Mouse (Mus musculus) bone marrow macrophage, adult 2 months (primary cell): Measurements from ENCODE around the gene Fads1.

ENCODE experiments used
- CTCF ChIP-seq: IDR thresholded peaks from 2 replicates; pipeline ENCODE4 v1.5.1; 2012; ENCODE audit warnings: low read depth, mild to moderate bottlenecking, low read length, moderate library complexity
- POLR2A ChIP-seq: IDR thresholded peaks from 2 replicates; pipeline ENCODE4 v1.6.1; 2012; ENCODE audit warnings: mild to moderate bottlenecking, low read depth, low read length, borderline replicate concordance

DNA sequence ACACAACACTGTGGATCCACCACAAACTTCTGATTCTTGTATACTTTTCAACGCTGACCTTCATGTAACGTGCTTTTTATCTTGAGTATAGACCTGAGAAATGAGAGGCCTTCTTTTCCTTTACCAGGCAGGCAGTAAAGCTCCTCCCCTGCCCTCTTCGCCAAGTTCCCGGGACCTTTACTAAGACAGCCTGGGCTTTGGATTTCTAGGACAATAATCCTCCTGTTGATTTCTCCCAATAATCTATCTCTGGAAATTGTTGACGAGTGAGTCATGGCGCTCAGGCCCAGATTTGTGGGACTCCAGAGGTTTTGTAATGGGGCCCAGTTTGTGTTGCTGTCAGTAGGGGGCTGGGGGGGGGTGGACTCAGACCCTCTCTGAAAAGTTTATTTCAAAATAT is 43.0 kb upstream of the Fads1 start:
- TF ChIP-seq POLR2A (no peak), CTCF (no peak)
